ENCODE assay signal across 8 mouse cellular contexts in the genomic region with DNA sequence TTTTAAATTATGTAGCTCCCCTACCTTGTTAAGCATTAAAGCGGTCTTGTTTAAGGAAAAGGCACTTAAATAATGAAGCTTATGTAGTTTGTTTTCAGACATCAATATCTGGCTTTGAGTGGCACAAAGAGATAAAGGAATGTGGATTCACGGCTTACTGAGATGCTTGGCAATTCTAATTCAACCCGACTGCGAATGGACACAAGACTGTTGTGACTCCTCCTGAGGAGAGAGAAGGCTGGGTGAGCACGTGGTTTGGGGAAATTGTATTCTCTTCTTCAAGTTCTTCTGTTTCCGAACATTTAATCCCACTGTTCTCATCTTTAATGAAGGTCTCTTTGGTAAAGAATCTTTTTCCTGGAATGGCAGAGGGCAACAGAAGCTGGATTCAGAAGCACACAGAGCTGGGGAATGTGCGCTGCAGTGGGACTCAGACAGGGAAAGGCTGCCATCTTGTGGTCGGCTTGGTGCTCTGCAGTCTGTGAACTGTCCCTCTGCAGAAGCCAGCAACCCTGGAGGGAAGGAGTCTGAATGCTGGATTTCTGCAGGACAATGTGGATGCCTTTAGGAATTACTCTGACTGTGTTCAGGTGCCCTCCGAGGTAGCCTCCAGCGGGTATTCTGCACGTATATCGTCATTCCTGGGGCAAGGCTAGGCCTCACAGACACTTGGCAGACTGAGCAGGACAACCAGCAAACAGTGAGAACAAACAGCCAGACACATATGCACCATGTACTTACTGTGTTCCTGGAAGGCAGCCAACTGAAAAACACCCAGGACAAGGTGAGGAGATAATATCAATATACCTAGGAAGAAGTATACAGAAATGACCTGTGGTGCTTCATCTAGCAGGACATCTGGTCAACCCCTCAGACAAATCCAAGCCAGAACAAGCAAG. TPM values are rescaled to one million over a fixed set of nuclear protein-coding genes. Genes with fewer than 3 reads are reported as not detected.
A peak's percentile ranks its signal among the peaks of the same experiment; 100 is the strongest.
DNase-seq lines count a peak whose midpoint lies in the region; ATAC-seq and TF ChIP-seq lines count a peak whose summit lies in the region.

No protein-coding gene starts in this region.

- H3K4me1 ChIP-seq in ES-Bruce4 (ENCODE audit: control insufficient read depth, insufficient read depth, low read length): no peaks in the 10 kb centered on the region
- H3K4me1 ChIP-seq in embryonic facial prominence, embryonic 13.5 days: no peaks in the 10 kb centered on the region
- no peaks in the 10 kb centered on the region for H3K4me1 ChIP-seq in heart, embryonic 11.5 days (ENCODE audit: control insufficient read depth, insufficient read depth, low read length)
- H3K4me1 ChIP-seq in liver, embryonic 14.5 days (replicated peaks; ENCODE audit: control insufficient read depth in 2 of 2, insufficient read depth in 2 of 2, low read length in 1 of 2): no peaks in the 10 kb centered on the region
- H3K4me1 ChIP-seq in neural tube, embryonic 15.5 days: no peaks in the 10 kb centered on the region

- peak; percentile 48; the same call in 1 of the 2 replicates for ATAC-seq in embryonic facial prominence, embryonic 13.5 days (ENCODE audit: insufficient number of reproducible peaks, insufficient read depth, low FRiP score, low TSS enrichment, low read depth)
- ATAC-seq in heart, embryonic 11.5 days (replicated peaks; ENCODE audit: insufficient number of reproducible peaks, low FRiP score, low TSS enrichment): 0 out of 2 replicates have a peak, but pooled peaks have one; percentile 26
- no peak for ATAC-seq in liver, embryonic 14.5 days (ENCODE audit: insufficient read depth)
- peak; percentile 95 for ATAC-seq in neural tube, embryonic 15.5 days (ENCODE audit: low FRiP score)

- H3K27me3 ChIP-seq in ES-Bruce4 (ENCODE audit: control insufficient read depth, insufficient read depth, low read length, poor library complexity, severe bottlenecking): peaks cover 2% of the 10 kb centered on the region; the same call in 1 of the 2 replicates
- H3K27me3 ChIP-seq in embryonic facial prominence, embryonic 13.5 days: peaks cover 31% of the 10 kb centered on the region
- peaks cover 6% of the 10 kb centered on the region; the same call in 1 of the 2 replicates for H3K27me3 ChIP-seq in heart, embryonic 11.5 days (ENCODE audit: control insufficient read depth, insufficient read depth, low read length)
- H3K27me3 ChIP-seq in liver, embryonic 14.5 days (ENCODE audit: control insufficient read depth, insufficient read depth, low read length): no peaks in the 10 kb centered on the region; the same call in 1 of the 2 replicates
- H3K27me3 ChIP-seq in neural tube, embryonic 15.5 days (replicated peaks): peaks cover 33% of the 10 kb centered on the region

- DNase-seq in adrenal gland, postnatal 4 days (ENCODE audit: low spot score in 2 of 2): peak; percentile 18 to 25
- peak; percentile 61 for DNase-seq in kidney, postnatal 14 days
- DNase-seq in liver, embryonic 14.5 days (ENCODE audit: low read depth in 3 of 3, low spot score in 3 of 3): peak in 1 of 3 experiments; percentile 11
- peak; percentile 64 for DNase-seq in urinary bladder, postnatal 14 days (ENCODE audit: low spot score)

- no peak for TF ChIP-seq POLR2A in ES-Bruce4 (IDR thresholded peaks at IDR 0.05; ENCODE audit: insufficient read depth, low read length)

- no peak for TF ChIP-seq EP300 in ES-Bruce4 (IDR thresholded peaks at IDR 0.05; ENCODE audit: insufficient read depth, low read depth, low read length)
- TF ChIP-seq EP300 in liver, embryonic 14.5 days (IDR thresholded peaks at IDR 0.05; ENCODE audit: low read depth): no peak

- no peak overlapping the region for H3K4me3 ChIP-seq in ES-Bruce4 (ENCODE audit: low read depth, low read length)
- H3K4me3 ChIP-seq in embryonic facial prominence, embryonic 13.5 days: no peak overlapping the region
- no peak overlapping the region for H3K4me3 ChIP-seq in heart, embryonic 11.5 days (ENCODE audit: low read depth, low read length)
- no peak overlapping the region for H3K4me3 ChIP-seq in liver, embryonic 14.5 days (ENCODE audit: insufficient read depth in 1 of 2, low read depth in 2 of 2, low read length in 2 of 2)
- no peak overlapping the region for H3K4me3 ChIP-seq in neural tube, embryonic 15.5 days (replicated peaks)

- 0 out of 2 replicates have a peak overlapping the region, but pooled peaks have one; percentile 20 for H3K4me2 ChIP-seq in embryonic facial prominence, embryonic 13.5 days
- H3K4me2 ChIP-seq in heart, embryonic 11.5 days: no peak overlapping the region
- H3K4me2 ChIP-seq in liver, embryonic 14.5 days (ENCODE audit: low read depth): no peak overlapping the region
- no peak overlapping the region for H3K4me2 ChIP-seq in neural tube, embryonic 15.5 days

- peak; percentile 97 for TF ChIP-seq CTCF in ES-Bruce4 (IDR thresholded peaks at IDR 0.05; ENCODE audit: low read depth, low read length)
- TF ChIP-seq CTCF in liver, embryonic 14.5 days (IDR thresholded peaks at IDR 0.05; ENCODE audit: low read depth): peak; percentile 85

- no peak overlapping the region for H3K9ac ChIP-seq in ES-Bruce4 (ENCODE audit: low read depth, poor library complexity, severe bottlenecking)
- H3K9ac ChIP-seq in embryonic facial prominence, embryonic 13.5 days: no peak overlapping the region
- no peak overlapping the region for H3K9ac ChIP-seq in heart, embryonic 11.5 days (ENCODE audit: low read depth, low read length)
- no peak overlapping the region for H3K9ac ChIP-seq in liver, embryonic 14.5 days (replicated peaks)
- H3K9ac ChIP-seq in neural tube, embryonic 15.5 days (replicated peaks): no peak overlapping the region

- no peaks in the 10 kb centered on the region for H3K36me3 ChIP-seq in ES-Bruce4 (ENCODE audit: control insufficient read depth, insufficient read depth, low read length, poor library complexity, severe bottlenecking)
- no peaks in the 10 kb centered on the region for H3K36me3 ChIP-seq in embryonic facial prominence, embryonic 13.5 days
- H3K36me3 ChIP-seq in heart, embryonic 11.5 days (ENCODE audit: control insufficient read depth, insufficient read depth, low read length): no peaks in the 10 kb centered on the region
- H3K36me3 ChIP-seq in liver, embryonic 14.5 days (replicated peaks; ENCODE audit: control insufficient read depth, insufficient read depth, low read depth): no peaks in the 10 kb centered on the region
- H3K36me3 ChIP-seq in neural tube, embryonic 15.5 days: no peaks in the 10 kb centered on the region

- no peak overlapping the region for H3K27ac ChIP-seq in ES-Bruce4 (ENCODE audit: insufficient read depth, low read length)
- no peak overlapping the region for H3K27ac ChIP-seq in embryonic facial prominence, embryonic 13.5 days
- H3K27ac ChIP-seq in heart, embryonic 11.5 days (ENCODE audit: low read depth, low read length): no peak overlapping the region
- H3K27ac ChIP-seq in liver, embryonic 14.5 days: no peak overlapping the region
- H3K27ac ChIP-seq in neural tube, embryonic 15.5 days (replicated peaks): no peak overlapping the region

- H3K9me3 ChIP-seq in ES-Bruce4 (replicated peaks; ENCODE audit: control insufficient read depth, insufficient read depth, low read length, poor library complexity, severe bottlenecking): no peaks in the 10 kb centered on the region
- H3K9me3 ChIP-seq in embryonic facial prominence, embryonic 13.5 days: no peaks in the 10 kb centered on the region
- no peaks in the 10 kb centered on the region for H3K9me3 ChIP-seq in heart, embryonic 11.5 days (replicated peaks; ENCODE audit: control insufficient read depth, low read length)
- H3K9me3 ChIP-seq in liver, embryonic 14.5 days (ENCODE audit: control insufficient read depth, low read length): no peaks in the 10 kb centered on the region
- no peaks in the 10 kb centered on the region for H3K9me3 ChIP-seq in neural tube, embryonic 15.5 days (replicated peaks)

- WGBS in embryonic facial prominence, embryonic 13.5 days: 17% methylated on average over 12 of the region's 12 CpGs
- WGBS in heart, embryonic 11.5 days (ENCODE audit: insufficient replicate concordance): 14% methylated on average over 12 of the region's 12 CpGs
- WGBS in liver, embryonic 14.5 days (ENCODE audit: insufficient replicate concordance): 17% methylated on average over 12 of the region's 12 CpGs
- 20% methylated on average over 12 of the region's 12 CpGs for WGBS in neural tube, embryonic 15.5 days

RNA-seq across cellular contexts. Expression of a gene that starts 54.0 kb away (rescaled TPM):
- polyA plus RNA-seq in ES-Bruce4 (2011; ENCODE audit: insufficient read depth, insufficient read length, low read depth, missing spikeins): not detected in 2 replicates
- total RNA-seq in adrenal gland, postnatal 4 days (2021): under 1 TPM in 1 of 2 experiments, not detected in 1; 0.62 TPM
- 13.5 and 17.8 TPM in 2 replicates for polyA plus RNA-seq in embryonic facial prominence, embryonic 13.5 days (2015; fragmentation: Nextera tagmentation; extraction: Ambion mirVana)
- 0.37 and 0.55 TPM in 2 replicates for polyA plus RNA-seq in heart, embryonic 11.5 days (2014; fragmentation: Nextera tagmentation; extraction: Ambion mirVana)
- polyA plus RNA-seq in liver, embryonic 14.5 days (2012; rRNA removed): not detected in 2 replicates
- polyA plus RNA-seq in liver, embryonic 14.5 days (2014; fragmentation: Nextera tagmentation; extraction: Ambion mirVana): not detected in 2 replicates
- 0.74 and 20.4 TPM in 2 replicates for polyA plus RNA-seq in neural tube, embryonic 15.5 days (2015; fragmentation: Nextera tagmentation; extraction: Ambion mirVana)
